Mouse (Mus musculus): ENCODE measurements around the gene Paxbp1. TPM values are rescaled to one million over a fixed set of nuclear protein-coding genes. Genes with fewer than 3 reads are reported as not detected.

Gene Paxbp1
- polyA plus RNA-seq, 1 experiment: 81.5 TPM

- H3K27ac ChIP-seq (ENCODE audit: insufficient read depth, low read length): no peak overlapping the region
- no peak overlapping the region for H3K4me3 ChIP-seq (ENCODE audit: insufficient read depth, low read length)
- TF ChIP-seq POLR2A (IDR thresholded peaks at IDR 0.05; ENCODE audit: extremely low read depth, insufficient read depth, low read length) (no peak), CTCF (IDR thresholded peaks at IDR 0.05; ENCODE audit: extremely low read depth, insufficient read depth, low read length) (no peak)
- H3K4me1 ChIP-seq (ENCODE audit: control insufficient read depth, insufficient read depth, low read length): no peaks in the 10 kb centered on the region; the same call in 1 of the 2 replicates
Observed at GRCm38 (mm10) chr16:91029161-91029743, 15.1 kb downstream of the Paxbp1 start.

- no peaks in the 10 kb centered on the region; the same call in 1 of the 2 replicates for H3K4me1 ChIP-seq (ENCODE audit: control insufficient read depth, insufficient read depth, low read length)
Observed at GRCm38 (mm10) chr16:91026290-91026689, 18.1 kb downstream of the Paxbp1 start.

GRCm38 (mm10) chr16:91023384-91023783, 21.0 kb downstream of the Paxbp1 start:
- no peak overlapping the region for H3K4me3 ChIP-seq (ENCODE audit: insufficient read depth, low read length)
- H3K27ac ChIP-seq (ENCODE audit: insufficient read depth, low read length): no peak overlapping the region
- no peaks in the 10 kb centered on the region for H3K4me1 ChIP-seq (ENCODE audit: control insufficient read depth, insufficient read depth, low read length)
- TF ChIP-seq CTCF (IDR thresholded peaks at IDR 0.05; ENCODE audit: extremely low read depth, insufficient read depth, low read length) (peak; percentile 20), POLR2A (IDR thresholded peaks at IDR 0.05; ENCODE audit: extremely low read depth, insufficient read depth, low read length) (no peak)

More at GRCm38 (mm10) chr16:91026290-91026689, 18.1 kb downstream of the Paxbp1 start:
- no peak for TF ChIP-seq POLR2A (IDR thresholded peaks at IDR 0.05; ENCODE audit: extremely low read depth, insufficient read depth, low read length)
- TF ChIP-seq CTCF (IDR thresholded peaks at IDR 0.05; ENCODE audit: extremely low read depth, insufficient read depth, low read length): no peak
- Histone ChIP-seq H3K27ac (ENCODE audit: insufficient read depth, low read length) (no peak overlapping the region), H3K4me3 (ENCODE audit: insufficient read depth, low read length) (no peak overlapping the region)

GRCm38 (mm10) chr16:91020842-91021483, 23.4 kb downstream of the Paxbp1 start:
- no peak overlapping the region for H3K4me3 ChIP-seq (ENCODE audit: insufficient read depth, low read length)
- TF ChIP-seq POLR2A (IDR thresholded peaks at IDR 0.05; ENCODE audit: extremely low read depth, insufficient read depth, low read length) (no peak), CTCF (IDR thresholded peaks at IDR 0.05; ENCODE audit: extremely low read depth, insufficient read depth, low read length) (no peak)
- no peak overlapping the region for H3K27ac ChIP-seq (ENCODE audit: insufficient read depth, low read length)
- H3K4me1 ChIP-seq (ENCODE audit: control insufficient read depth, insufficient read depth, low read length): no peaks in the 10 kb centered on the region

GRCm38 (mm10) chr16:91019476-91019875, 24.9 kb downstream of the Paxbp1 start:
- Histone ChIP-seq H3K27ac (ENCODE audit: insufficient read depth, low read length) (no peak overlapping the region), H3K4me3 (ENCODE audit: insufficient read depth, low read length) (no peak overlapping the region), H3K4me1 (ENCODE audit: control insufficient read depth, insufficient read depth, low read length) (no peaks in the 10 kb centered on the region)
- no peak for TF ChIP-seq CTCF (IDR thresholded peaks at IDR 0.05; ENCODE audit: extremely low read depth, insufficient read depth, low read length)
- TF ChIP-seq POLR2A (IDR thresholded peaks at IDR 0.05; ENCODE audit: extremely low read depth, insufficient read depth, low read length): no peak

- TF ChIP-seq POLR2A (IDR thresholded peaks at IDR 0.05; ENCODE audit: extremely low read depth, insufficient read depth, low read length): no peak
- TF ChIP-seq CTCF (IDR thresholded peaks at IDR 0.05; ENCODE audit: extremely low read depth, insufficient read depth, low read length): no peak
- Histone ChIP-seq H3K27ac (ENCODE audit: insufficient read depth, low read length) (no peak overlapping the region; the same call in 1 of the 2 replicates), H3K4me3 (ENCODE audit: insufficient read depth, low read length) (no peak overlapping the region), H3K4me1 (ENCODE audit: control insufficient read depth, insufficient read depth, low read length) (peaks cover 2% of the 10 kb centered on the region; the same call in 1 of the 2 replicates)
Observed at GRCm38 (mm10) chr16:91015761-91016160, 28.6 kb downstream of the Paxbp1 start.

GRCm38 (mm10) chr16:91011847-91012246, 32.5 kb downstream of the Paxbp1 start:
- peak overlapping the region; percentile 49 for H3K4me3 ChIP-seq (ENCODE audit: insufficient read depth, low read length)
- TF ChIP-seq CTCF (IDR thresholded peaks at IDR 0.05; ENCODE audit: extremely low read depth, insufficient read depth, low read length) (no peak), POLR2A (IDR thresholded peaks at IDR 0.05; ENCODE audit: extremely low read depth, insufficient read depth, low read length) (no peak)
- H3K27ac ChIP-seq (ENCODE audit: insufficient read depth, low read length): peak overlapping the region; percentile 96
- peaks cover 5% of the 10 kb centered on the region for H3K4me1 ChIP-seq (ENCODE audit: control insufficient read depth, insufficient read depth, low read length)

GRCm38 (mm10) chr16:91011021-91011683, 33.2 kb downstream of the Paxbp1 start, which contains the start of gene Synj1:
TSS of gene Synj1 (minus strand) at chr16:91011308.
- Histone ChIP-seq H3K4me1 (ENCODE audit: control insufficient read depth, insufficient read depth, low read length) (peaks cover 7% of the 10 kb centered on the region), H3K27ac (ENCODE audit: insufficient read depth, low read length) (peak within 1 kb of the TSS; percentile 96), H3K4me3 (ENCODE audit: insufficient read depth, low read length) (peak within 1 kb of the TSS; percentile 49)
- TF ChIP-seq POLR2A (IDR thresholded peaks at IDR 0.05; ENCODE audit: extremely low read depth, insufficient read depth, low read length): peak; percentile 65; the same call in 1 of the 2 replicates
- no peak for TF ChIP-seq CTCF (IDR thresholded peaks at IDR 0.05; ENCODE audit: extremely low read depth, insufficient read depth, low read length)

- H3K27ac ChIP-seq (ENCODE audit: insufficient read depth, low read length): peak overlapping the region; percentile 93
- peaks cover 7% of the 10 kb centered on the region for H3K4me1 ChIP-seq (ENCODE audit: control insufficient read depth, insufficient read depth, low read length)
- no peak for TF ChIP-seq POLR2A (IDR thresholded peaks at IDR 0.05; ENCODE audit: extremely low read depth, insufficient read depth, low read length)
- no peak for TF ChIP-seq CTCF (IDR thresholded peaks at IDR 0.05; ENCODE audit: extremely low read depth, insufficient read depth, low read length)
- peak overlapping the region; percentile 49 for H3K4me3 ChIP-seq (ENCODE audit: insufficient read depth, low read length)
Observed at GRCm38 (mm10) chr16:91010581-91011020, 33.7 kb downstream of the Paxbp1 start.
